Mouse (Mus musculus): ENCODE results near the gene Tm7sf3. TPM values are rescaled to one million over a fixed set of nuclear protein-coding genes. Genes with fewer than 3 reads are reported as not detected.

The Tm7sf3 gene
- total RNA-seq, 2 experiments from 2014 or later: 30.2 to 33.3 TPM

DNA sequence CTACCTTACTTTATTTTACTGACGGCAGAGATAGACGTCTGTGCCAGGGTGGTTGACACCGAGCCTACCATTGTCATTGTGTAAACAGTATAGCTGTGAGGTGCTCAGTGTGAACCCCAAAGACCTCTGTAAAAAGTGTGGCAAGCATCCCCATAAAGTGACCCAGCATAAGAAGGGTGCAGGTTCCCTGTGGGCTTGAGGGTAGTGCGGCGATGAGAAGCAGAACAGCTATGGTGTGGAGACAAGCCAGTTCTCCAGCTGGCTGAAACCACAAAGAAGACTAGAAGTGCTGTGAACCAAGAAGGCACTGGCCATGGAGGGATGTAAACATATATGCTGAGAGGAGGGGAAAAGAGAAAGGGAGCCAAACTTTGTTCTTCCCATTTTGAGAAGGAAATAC lies 19.0 kb upstream of the Tm7sf3 start:
- no peak for DNase-seq (ENCODE audit: low spot score in 2 of 2)

GRCm38 (mm10) chr6:146660591-146660990 lies 18.0 kb upstream of the Tm7sf3 start:
- DNase-seq (ENCODE audit: low spot score in 2 of 2): no peak

GRCm38 (mm10) chr6:146653197-146653596 lies 10.6 kb upstream of the Tm7sf3 start:
- no peak for DNase-seq (ENCODE audit: low spot score in 2 of 2)

GRCm38 (mm10) chr6:146651431-146651830 lies 8.8 kb upstream of the Tm7sf3 start:
- no peak for DNase-seq (ENCODE audit: low spot score in 2 of 2)

DNA sequence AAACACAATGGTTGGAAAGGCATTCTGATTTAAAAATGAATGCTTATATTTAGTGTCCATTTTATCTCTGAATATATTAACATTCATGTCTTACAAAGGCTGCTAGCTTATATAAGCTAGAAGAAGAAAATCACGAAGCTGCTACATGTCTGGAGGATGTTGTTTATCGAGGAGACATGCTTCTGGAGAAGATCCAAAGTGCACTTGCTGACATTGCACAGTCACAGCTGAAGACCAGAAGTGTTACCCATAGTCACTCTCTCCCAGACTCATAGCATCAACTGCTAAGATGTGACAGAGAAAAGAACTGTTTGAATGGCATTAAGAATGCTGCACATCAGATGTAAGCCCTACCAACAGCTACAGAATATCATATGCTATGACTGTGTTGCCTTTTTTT lies 7.4 kb upstream of the Tm7sf3 start:
- no peak for DNase-seq (ENCODE audit: low spot score in 2 of 2)

DNA sequence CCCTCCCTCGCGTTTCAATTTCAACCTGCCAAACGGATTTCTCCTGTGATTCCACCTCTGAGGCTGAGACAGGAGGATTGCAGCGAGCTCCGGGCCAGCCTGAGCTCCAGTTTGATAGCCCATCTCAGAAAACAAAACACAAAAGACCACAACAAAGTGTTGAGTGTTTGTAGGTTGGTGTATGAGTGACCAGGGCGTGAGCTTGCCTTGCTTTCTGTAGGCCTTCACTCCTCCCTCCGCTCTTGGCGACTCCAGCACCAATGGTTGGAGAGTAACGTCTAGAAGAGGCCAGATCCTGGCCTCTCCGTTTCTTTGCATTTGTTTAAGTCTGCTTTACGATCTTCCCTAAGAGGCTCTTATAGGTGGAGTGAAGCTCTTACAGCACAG lies 553 bp upstream of the Tm7sf3 start:
- no peak for DNase-seq (ENCODE audit: low spot score in 2 of 2)

DNA sequence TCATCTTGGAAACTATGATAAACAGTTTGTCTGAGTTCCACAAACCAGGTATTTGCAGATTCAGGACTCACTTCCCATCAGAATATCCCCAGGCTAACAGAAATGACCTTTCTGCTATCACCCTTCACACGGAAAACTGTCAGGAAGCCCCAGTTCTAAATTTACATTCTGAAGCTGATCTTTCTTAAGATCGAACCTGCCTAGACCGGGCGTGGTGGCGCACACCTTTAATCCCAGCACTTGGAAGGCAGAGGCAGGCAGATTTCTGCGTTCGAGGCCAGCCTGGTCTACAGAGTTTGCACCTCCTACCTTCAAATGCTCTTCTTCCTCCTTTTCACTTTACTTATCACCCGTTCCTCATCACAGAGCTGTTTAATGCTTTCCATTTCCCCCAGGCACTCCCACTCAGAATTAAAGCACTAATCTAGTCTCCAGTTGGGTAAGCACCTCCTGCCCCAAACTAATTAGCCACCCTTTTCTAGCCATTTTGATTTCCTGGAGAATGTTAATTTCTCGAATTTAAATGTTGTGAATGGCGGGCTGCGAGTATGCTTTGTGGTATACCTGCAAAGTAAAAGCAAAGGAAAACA lies 908 bp downstream of the Tm7sf3 start:
- no peak for DNase-seq (ENCODE audit: low spot score in 2 of 2)

DNA sequence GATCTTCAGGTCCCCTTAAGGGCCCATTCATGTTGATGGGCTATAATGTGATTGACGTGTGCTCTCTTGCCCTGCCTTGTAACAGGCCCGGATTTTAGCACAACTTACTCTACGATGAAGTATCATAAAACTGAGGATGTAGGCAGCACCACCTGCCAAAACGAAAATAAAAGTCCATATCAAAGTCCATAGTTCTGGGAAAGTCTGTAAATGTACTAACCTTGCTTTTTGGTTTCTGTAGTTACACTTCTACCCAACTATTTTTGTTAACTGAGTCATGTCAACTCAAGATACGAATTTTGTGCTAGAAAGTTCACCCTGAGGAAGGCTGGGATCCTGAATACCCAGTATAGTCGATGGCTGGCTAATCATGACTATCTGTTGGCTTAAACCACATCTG lies 1.6 kb downstream of the Tm7sf3 start:
- DNase-seq (ENCODE audit: low spot score in 2 of 2): no peak

- DNase-seq (ENCODE audit: low spot score in 2 of 2): no peak
Observed at GRCm38 (mm10) chr6:146640068-146640965, 2.3 kb downstream of the Tm7sf3 start.

DNA sequence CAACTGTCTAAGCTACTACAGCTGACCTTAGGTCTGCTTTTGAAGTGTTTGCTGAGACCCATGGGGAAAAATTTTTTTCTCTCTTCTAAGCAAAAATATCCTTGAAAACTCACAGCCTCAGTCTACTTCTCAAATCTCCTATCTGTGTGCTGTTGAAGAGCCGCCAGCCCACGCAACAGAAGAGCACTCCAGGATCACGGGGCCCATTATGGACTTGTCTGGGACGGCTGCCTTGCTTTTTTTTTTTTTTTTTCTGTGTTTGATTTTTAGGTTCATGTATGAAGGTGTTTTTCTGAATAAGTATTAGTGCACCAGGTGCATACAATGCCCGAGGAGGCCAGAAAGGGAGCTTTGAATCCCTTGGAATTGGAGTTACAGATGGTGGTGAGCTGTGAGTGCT lies 6.1 kb downstream of the Tm7sf3 start:
- no peak for DNase-seq (ENCODE audit: low spot score in 2 of 2)

- DNase-seq (ENCODE audit: low spot score in 2 of 2): no peak
Observed at GRCm38 (mm10) chr6:146634759-146635606, 7.6 kb downstream of the Tm7sf3 start.

GRCm38 (mm10) chr6:146634015-146634722 lies 8.5 kb downstream of the Tm7sf3 start:
- DNase-seq (ENCODE audit: low spot score in 2 of 2): peak; percentile 73 to 74

GRCm38 (mm10) chr6:146633629-146634014 lies 9.0 kb downstream of the Tm7sf3 start:
- DNase-seq (ENCODE audit: low spot score in 2 of 2): peak in 1 of 2 experiments; percentile 18

DNA sequence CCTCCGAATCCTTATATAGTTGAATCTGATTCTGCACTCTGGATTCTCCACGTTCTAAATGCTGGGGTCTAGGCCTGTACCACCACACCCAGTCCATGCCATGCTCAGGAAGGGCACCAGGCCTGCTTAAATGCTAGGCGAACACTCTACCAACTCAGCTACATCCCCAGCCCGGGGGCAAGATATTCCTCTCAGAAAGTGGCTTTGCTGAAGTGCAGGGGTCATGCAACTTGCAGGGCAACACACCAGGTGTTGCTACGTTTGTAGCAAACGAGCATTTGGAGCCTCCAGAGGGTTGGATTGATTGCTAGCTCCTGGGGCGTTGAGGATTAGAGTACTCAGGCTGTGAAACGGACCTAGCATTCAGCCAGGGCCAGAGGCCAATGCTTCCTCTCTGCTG lies 9.5 kb downstream of the Tm7sf3 start:
- DNase-seq (ENCODE audit: low spot score in 2 of 2): no peak

DNA sequence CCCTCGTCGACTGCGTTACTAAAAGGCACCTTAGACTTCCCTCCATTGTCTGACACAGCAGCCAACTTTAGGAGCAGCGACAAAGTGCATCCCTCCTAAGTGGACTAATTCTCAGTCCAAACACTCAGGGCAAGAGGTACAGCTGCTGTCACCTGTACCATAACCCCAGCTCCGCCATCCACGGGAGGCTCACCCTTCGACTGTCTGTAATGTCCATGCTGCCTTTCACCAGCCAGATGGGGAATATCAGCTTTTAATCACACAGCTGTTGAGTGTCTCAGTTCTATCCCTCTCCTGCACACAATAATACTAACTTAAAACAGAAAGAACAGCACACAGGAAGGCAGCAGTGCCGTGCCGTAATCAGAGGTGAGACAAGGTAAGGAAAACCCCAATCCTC lies 10.2 kb downstream of the Tm7sf3 start:
- no peak for DNase-seq (ENCODE audit: low spot score in 2 of 2)

DNA sequence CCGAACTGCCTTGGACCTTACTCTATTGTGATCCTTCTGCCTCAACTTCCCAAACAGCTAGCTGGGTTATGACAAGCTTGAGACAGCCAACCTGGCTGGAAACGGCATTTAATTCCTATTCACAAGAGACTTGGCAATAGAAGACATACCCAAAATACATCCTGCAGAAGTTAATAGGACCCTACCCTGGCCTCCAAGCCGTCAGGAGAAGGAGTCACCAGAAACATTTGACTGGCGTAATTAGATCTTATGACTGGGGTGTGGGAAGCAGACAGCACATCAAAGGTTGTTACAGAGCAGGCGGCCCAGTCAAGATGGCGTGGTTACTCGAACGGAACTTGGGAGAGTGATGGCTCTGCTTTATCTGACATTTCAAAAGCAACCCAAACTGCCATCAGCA lies 10.8 kb downstream of the Tm7sf3 start:
- no peak for DNase-seq (ENCODE audit: low spot score in 2 of 2)

GRCm38 (mm10) chr6:146630961-146631360 lies 11.7 kb downstream of the Tm7sf3 start:
- DNase-seq (ENCODE audit: low spot score in 2 of 2): peak in 1 of 2 experiments; percentile 29

- no peak for DNase-seq (ENCODE audit: low spot score in 2 of 2)
Observed at GRCm38 (mm10) chr6:146629781-146630756, 12.6 kb downstream of the Tm7sf3 start.

DNA sequence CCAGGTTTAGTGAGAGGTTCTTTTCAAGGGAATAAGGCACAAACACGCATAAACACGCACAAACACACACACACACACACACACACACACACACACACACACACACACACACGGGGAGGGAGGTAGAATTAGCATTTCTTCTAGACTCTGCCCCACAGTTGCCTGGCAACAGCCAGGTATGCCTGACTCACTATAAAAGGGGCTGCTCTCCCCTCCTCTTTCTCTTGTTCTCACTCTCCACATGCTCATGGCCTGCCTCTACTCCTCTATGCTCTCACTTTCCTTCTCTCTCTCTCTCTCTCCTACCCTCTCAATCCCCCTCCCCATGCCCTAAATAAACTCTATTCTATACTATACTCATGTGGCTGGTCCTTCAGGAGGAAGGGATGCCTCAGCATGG lies 14.5 kb downstream of the Tm7sf3 start:
- DNase-seq (ENCODE audit: low spot score in 2 of 2): no peak

GRCm38 (mm10) chr6:146616670-146617069 lies 26.0 kb downstream of the Tm7sf3 start:
- DNase-seq (ENCODE audit: low spot score in 2 of 2): no peak

All from adrenal gland, adult 18-20 months (tissue).